Mouse (Mus musculus) adrenal gland, postnatal 4 days (tissue): ENCODE results near the gene Cep68. TPM values are rescaled to one million over a fixed set of nuclear protein-coding genes. Genes with fewer than 3 reads are reported as not detected.
"Not testable (repeated sequence)": the region's sequence is repeated elsewhere in the genome, so short reads cannot be mapped to it uniquely, and the experiment has no call there.

ENCODE experiments used
- DNase-seq, 2 experiments: peaks; one replicate each; pipeline ENCODE4 v3.0.0; 2021 to 2022; ENCODE audit warnings: low spot score in 2 of 2, mixed read lengths in 2 of 2
- total RNA-seq, 2 experiments: library from RNA; stranded (reverse); gene quantifications; 2 replicates each; pipeline ENCODE4 v1.2.3; 2021

Gene Cep68
- total RNA-seq, 2 experiments from 2014 or later, result 37.0 to 37.3 TPM

GRCm38 (mm10) chr11:20243214-20243913 lies 5.9 kb downstream of the Cep68 start:
- DNase-seq, result no peak

- no peak for DNase-seq
Observed at GRCm38 (mm10) chr11:20242366-20243056, 6.7 kb downstream of the Cep68 start.

DNA sequence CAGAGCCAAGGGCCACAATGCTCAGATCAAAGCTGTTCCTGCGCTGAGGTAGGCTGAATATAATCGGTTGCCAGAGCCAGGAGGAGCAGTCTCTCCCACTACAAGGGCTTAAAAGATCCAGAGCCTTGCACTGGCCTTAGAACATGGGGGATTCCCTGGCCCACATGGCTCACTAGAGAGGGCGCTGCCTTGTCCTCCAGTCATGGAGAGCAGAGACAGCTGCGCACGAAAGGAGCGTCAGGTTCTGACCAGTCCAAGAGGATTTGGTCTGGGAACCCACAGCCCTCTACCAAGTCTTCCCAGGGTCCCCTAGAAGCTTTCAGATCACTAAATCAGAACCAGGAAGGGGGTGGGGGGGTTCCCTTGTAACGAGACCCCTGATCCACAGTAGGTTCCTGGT lies 7.9 kb downstream of the Cep68 start:
- DNase-seq, result no peak

GRCm38 (mm10) chr11:20240331-20240730 lies 8.9 kb downstream of the Cep68 start:
- no peak for DNase-seq

DNA sequence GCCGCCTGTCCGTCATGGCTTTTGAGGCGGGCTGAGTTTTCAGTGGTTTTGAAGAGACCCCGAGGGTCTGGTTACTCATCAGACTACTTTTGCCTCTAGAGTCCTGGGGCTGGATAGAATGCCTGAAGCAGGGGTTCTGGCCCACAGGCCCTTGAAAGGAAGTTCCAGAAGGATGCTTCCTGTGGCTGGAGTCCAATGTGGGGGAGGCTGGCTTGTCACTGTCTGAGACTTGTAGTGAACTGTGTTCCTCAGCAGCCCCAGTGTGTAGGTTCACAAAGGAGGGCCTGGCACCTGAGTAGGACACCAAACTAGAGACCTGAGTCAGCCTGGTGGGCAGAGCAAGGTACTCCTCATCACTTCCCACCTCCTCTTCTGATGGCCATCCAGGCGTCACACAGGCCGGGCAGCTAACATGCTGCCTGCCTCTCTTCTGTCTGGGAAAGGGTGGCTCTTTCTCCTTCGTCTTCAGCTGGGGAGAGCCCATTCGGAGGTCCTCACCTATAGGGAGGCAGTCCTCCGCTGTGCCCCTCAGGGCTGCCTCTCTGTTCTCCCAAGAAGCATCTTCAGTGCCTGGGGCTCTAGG lies 9.9 kb downstream of the Cep68 start:
- DNase-seq, result no peak

- DNase-seq, result no peak
Observed at GRCm38 (mm10) chr11:20237976-20238375, 11.3 kb downstream of the Cep68 start.

DNA sequence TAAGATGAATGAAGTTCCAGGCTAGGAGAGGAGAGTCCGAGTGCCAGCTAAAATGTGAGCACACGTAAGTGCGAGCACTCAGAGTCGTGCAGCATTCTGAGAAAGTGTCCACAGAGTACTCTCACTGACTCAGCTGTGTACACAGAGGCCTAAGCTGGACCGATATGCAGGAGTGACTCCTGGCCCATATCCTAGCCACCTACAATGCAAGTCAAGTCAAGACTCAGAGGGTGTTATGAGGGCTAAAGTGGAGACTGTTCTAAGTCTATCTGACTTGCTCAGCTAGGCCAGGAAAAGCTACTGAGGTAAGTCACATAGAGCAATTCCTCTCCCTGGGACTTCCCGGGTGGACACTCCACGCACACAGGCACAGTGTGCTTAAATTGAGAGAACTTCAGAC lies 12.2 kb downstream of the Cep68 start:
- no peak for DNase-seq

- DNase-seq, result no peak
Observed at GRCm38 (mm10) chr11:20234233-20234632, 15.0 kb downstream of the Cep68 start.

GRCm38 (mm10) chr11:20232016-20232755 lies 17.0 kb downstream of the Cep68 start:
- no peak for DNase-seq

- no peak for DNase-seq
Observed at GRCm38 (mm10) chr11:20231128-20231878, 17.9 kb downstream of the Cep68 start.

GRCm38 (mm10) chr11:20230286-20230685 lies 18.9 kb downstream of the Cep68 start:
- DNase-seq, result no peak

DNA sequence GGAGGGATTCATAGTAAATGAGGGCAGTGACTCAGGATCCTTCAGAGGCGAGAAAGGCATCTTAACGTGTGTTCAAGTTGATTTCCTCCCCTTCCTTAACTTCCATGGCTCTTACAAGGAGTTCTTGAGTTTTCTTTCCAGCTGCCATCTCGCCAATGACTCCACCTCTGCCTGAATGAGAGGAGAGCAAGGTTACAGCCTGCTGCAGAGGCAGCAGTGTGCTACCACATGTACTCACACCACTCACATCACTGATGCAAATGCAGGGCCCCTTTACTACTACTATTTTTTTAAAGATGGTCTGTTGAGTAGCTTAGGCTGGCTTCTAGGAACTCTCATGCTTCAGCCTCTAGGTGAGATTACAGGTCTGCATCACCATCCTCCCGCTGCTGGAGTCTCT lies 19.9 kb downstream of the Cep68 start:
- DNase-seq, result no peak

DNA sequence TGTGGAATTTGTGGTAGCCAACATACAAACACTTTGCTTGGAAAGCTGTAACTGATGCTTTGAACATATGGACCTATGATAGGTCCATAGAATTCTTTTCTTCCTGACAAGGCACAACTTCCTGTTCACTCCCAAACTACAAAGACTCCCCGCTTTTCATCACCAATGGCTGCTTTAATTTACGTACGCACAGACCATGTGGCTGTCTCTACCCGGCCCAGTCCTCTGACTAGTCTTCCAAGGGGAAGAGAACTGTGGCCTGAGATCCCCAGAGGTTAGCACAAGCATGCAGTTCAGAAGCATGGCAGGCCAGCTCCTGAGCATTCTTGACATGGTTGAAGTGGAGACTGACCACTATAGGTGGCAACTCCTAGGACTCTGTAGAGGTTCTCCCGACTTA lies 20.6 kb downstream of the Cep68 start:
- DNase-seq, result no peak

DNA sequence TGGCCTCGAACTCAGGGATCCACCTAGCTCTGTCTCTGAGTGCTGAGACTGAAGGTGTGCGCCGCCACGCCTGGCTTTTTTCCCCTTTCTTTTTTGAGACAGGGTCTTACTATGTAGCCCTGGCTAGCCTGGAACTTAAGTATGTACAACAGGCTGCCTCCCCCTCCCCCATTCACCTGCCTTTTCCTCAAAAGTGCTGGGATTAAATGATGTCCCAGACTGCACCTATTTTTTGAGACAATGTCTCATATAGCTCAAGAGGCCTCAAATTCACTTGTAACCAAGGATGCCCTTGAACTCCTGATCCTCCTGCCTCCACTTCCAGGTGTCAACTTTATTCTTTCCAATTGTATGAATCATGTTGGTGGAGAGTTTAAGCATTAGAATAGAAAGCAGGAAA lies 23.3 kb downstream of the Cep68 start:
- no peak for DNase-seq

GRCm38 (mm10) chr11:20224196-20224595 lies 25.0 kb downstream of the Cep68 start:
- DNase-seq, result no peak

- not testable (repeated sequence) for DNase-seq
Observed at GRCm38 (mm10) chr11:20221671-20222070, 27.6 kb downstream of the Cep68 start.

DNA sequence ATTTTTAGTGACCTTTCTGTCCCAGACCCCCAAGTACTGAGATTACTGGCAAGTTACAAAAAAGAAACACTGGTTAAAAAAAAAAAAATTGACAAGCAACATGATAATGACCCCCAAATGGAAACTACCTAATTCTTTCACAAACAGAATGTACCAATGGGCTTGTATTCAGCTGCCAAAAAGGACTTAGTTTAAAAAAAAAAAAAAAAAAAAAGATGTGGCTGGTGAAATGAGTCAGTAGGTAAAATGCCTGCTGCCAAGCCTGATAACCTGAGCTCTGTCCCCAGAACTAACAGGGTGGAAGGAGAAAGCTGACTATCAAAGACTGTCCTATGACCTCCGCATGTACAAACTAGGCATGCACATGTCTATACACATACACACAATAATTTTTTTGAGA lies 32.0 kb downstream of the Cep68 start:
- DNase-seq, result no peak

- no peak for DNase-seq
Observed at GRCm38 (mm10) chr11:20216415-20216814, 32.8 kb downstream of the Cep68 start.

DNA sequence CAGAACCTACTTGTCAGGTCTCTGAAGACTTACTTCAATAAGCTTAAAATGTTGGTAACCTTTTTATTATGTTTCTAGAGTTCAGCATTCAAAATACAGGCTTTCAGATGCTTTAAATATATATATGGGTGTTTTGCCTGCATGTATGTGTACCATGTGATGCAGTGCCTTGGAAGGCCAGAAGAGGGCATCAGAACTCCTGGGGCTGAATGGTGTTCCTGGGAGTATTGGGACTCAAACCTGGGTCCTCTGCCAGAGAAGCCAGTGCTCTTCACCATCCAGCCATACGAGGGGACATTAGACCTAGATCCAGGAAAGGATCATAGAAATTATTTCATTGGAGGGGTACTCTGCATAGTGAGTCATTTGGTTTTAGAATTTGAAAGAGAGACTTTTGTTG lies 34.5 kb downstream of the Cep68 start:
- DNase-seq, result no peak

DNA sequence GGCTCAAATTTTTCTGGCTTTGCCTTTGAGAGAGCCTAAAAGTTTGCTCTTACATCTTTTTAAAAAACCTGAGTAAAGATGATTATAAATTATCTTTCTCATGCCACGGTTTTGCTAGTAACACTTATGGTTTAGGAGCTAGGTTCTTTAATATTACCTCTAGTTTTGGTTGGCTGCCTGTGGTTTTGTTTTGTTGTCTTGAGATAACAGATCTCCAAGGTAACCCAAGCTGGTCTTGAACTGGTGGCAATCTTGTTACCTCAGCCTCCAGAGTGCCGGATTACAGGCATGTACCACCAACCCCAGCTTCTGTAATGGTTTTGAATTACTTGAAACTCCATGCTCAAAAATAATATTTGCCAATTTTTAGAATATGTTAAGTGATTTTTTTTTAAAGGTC lies 37.4 kb downstream of the Cep68 start:
- no peak for DNase-seq

GRCm38 (mm10) chr11:20207589-20207988 lies 41.6 kb downstream of the Cep68 start:
- no peak for DNase-seq
